Mouse (Mus musculus) embryo, embryonic 10.5 days (tissue): Measurements from ENCODE around the gene Actr5.

Experiments used
- DNase-seq: peaks from one replicate; pipeline ENCODE4 v3.0.0-alpha.2; 2015; ENCODE audit warnings: low spot score

Gene Actr5

GRCm38 (mm10) chr2:158624718-158625222 lies at the start of gene Actr5:
Gene Actr5, plus strand, starts transcription at chr2:158624888.
- peak; percentile 100 for DNase-seq

DNA sequence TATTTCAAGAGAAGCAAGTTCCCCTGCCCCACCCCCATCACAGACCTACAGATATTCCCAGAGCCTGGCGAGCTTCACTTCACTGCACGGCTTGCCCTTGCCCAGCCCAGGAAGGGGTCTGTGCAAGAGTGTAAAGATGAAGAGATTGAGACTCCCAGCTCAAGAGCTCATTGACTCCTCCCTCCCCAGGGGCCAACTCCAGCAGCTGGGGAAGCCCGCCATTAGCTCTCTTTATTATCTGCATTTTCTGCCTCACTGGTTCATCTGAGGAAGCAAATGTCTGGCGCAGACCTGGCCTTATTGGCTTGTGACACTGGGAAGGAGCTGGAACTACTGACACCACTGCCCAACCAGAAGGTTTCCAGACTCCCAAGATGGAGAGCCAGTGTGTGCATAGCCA lies 44.7 kb upstream of the Actr5 start:
- no peak for DNase-seq

GRCm38 (mm10) chr2:158584621-158585358 lies 39.9 kb upstream of the Actr5 start:
- peak; percentile 86 for DNase-seq

- no peak for DNase-seq
Measured at GRCm38 (mm10) chr2:158588524-158589271, 36.0 kb upstream of the Actr5 start.

- DNase-seq: no peak
Measured at GRCm38 (mm10) chr2:158590495-158590894, 34.2 kb upstream of the Actr5 start.

DNA sequence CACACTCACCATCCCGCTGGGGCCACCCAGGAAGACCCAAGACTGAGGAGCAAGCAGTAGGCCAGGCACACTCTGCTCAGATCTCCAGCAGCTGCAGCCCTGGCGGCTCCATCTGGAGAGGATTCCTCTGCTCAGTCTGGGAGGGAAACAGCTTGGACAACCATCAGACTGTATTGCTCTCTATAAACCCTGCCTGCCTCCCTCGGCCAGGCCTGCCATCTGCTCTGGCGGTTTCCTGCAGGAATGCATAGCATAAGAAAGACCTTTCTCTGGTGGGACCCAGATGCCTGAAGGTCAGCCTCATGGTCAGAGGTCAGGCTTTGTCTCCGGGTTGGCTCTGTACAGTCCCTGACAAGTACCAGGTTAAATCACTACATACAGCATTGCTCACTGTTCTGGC lies 33.4 kb upstream of the Actr5 start:
- DNase-seq: peak; percentile 55

GRCm38 (mm10) chr2:158593371-158593770 lies 31.3 kb upstream of the Actr5 start:
- no peak for DNase-seq

GRCm38 (mm10) chr2:158595103-158595502 lies 29.6 kb upstream of the Actr5 start:
- DNase-seq: peak; percentile 89

DNA sequence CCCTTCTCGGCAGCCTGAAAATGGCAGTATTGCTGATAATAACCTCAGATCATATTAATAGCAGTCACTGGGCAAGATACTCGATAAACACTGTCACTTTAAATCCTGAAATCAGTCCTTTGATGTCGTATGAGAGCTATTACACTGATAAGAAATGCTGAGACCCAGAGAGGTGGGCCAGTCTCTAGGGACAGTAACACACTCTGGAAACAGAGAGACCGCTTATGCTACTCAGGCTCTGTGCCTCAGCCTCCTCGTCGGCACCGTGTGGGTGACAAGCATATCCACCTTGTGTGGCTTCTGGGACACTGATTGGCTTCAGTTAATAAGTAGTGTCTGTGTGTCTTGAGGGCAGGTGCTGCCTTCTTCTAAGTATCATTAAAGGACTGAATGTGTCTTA lies 29.1 kb upstream of the Actr5 start:
- no peak for DNase-seq

- DNase-seq: no peak
Measured at GRCm38 (mm10) chr2:158596803-158597202, 27.9 kb upstream of the Actr5 start.

DNA sequence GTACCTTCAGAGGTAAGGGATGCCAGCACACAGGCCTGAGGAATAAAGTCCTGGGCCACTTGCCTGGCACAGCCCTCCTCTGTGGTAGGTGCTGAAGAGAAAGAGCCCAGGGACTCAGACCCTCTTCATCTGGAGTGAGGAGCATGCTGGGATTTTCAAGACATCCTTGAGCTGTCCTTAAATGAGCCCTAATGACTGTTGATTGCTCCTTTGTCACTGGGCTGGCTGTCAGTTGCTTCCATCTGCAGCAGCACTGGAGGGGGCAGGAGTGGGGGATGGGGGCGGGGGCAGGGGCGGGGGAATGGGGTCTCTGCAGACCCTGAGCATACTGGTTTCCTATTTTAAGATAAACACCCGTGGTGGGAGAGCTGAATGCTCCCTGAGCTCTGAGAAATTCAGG lies 24.2 kb upstream of the Actr5 start:
- DNase-seq: no peak

DNA sequence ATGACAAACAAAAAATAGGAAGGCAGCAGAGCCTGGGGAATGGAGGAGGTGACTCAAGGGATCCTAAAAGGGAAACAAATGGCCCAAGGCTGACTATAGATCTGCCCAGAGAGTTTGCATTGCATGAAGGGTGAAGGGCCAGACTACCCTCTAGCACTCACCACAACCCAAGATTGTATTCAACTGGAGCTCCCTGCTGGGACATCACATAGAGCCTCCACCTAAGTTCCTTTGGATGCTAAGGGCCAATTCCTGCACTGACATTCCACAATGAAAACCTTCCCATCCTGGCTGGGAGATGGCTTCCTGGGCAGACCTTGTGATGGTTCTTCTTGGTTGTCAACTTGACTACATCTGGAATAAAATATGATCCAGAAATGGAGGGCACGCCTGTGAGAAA lies 23.4 kb upstream of the Actr5 start:
- DNase-seq: no peak

- no peak for DNase-seq
Measured at GRCm38 (mm10) chr2:158602663-158603062, 22.0 kb upstream of the Actr5 start.

GRCm38 (mm10) chr2:158606511-158606964 lies 18.1 kb upstream of the Actr5 start:
- DNase-seq: no peak

- no peak for DNase-seq
Measured at GRCm38 (mm10) chr2:158609681-158610080, 15.0 kb upstream of the Actr5 start.

DNA sequence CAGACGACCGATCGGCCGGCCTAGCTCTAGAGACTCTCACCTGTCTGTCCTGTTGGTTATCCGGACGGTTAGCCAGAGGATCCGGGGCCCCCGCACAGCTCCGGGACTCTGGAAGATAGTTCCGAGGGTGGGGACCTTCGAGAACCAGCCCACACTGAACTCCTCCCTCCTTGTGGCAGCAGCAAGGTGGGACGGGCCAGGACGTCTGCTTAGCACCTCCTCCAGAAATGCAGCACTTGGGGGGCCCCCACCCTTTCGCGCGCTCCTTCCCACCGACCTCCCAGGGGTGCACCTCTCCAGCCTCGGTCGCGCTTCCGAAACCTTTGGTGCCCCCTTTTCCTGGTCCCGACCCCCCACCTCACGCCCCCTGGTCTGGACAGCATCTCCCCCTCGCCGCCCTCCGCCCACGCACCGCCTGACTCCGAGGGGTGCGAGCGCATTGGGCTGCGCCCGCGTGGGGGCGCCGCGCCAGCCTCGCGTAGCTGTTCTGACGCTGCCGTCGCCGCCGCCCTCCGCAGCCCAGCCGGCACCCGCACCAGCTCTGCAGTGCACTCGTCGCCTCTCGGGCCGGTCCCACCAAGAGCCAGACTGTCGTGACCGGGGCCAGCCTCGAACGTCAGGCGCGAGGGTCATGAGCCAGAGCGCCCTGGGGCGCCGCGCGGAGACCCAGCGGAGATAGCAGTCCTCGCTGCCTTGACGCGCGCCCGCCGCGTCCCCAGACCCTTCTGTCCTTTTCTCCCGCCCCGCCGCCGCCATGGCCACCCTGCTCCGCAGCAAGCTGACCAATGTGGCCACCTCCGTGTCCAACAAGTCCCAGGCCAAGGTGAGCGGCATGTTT lies 14.0 kb upstream of the Actr5 start, which contains the start of gene Slc32a1:
TSS of gene Slc32a1 (plus strand) at position 280 of the 838 bp plus-strand sequence.
- DNase-seq: no peak

- DNase-seq: no peak
Measured at GRCm38 (mm10) chr2:158611326-158611719, 13.4 kb upstream of the Actr5 start.

- DNase-seq: no peak
Measured at GRCm38 (mm10) chr2:158611726-158612670, 12.7 kb upstream of the Actr5 start.

DNA sequence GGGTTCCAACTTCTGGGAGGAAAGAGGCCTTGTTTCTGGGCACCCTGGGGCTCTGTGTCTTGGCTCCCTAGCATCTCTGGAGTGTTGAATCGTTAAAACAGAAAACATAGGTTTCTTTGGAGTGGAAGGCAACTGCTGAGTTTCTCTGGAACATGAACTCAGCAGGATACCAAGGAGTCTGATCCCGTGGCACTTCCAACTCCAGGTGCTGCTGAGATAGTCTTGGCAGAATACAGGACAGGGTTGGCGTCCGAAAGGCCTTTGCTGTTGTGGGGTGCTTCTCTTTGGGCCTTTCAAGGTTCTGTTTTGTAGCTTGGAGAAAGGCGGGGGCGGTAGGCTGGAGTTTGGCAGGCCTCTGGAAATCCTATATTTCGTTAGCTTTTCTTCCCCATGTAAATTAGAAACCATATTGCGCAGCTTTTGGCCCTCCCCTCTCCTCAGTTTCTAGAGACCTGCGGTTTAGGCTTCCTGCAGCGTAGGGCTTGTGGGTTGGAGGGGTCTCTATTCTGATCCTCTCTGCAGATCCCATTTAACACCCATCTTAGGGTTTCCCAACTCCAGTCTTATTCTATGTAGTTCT lies 11.9 kb upstream of the Actr5 start:
- no peak for DNase-seq

DNA sequence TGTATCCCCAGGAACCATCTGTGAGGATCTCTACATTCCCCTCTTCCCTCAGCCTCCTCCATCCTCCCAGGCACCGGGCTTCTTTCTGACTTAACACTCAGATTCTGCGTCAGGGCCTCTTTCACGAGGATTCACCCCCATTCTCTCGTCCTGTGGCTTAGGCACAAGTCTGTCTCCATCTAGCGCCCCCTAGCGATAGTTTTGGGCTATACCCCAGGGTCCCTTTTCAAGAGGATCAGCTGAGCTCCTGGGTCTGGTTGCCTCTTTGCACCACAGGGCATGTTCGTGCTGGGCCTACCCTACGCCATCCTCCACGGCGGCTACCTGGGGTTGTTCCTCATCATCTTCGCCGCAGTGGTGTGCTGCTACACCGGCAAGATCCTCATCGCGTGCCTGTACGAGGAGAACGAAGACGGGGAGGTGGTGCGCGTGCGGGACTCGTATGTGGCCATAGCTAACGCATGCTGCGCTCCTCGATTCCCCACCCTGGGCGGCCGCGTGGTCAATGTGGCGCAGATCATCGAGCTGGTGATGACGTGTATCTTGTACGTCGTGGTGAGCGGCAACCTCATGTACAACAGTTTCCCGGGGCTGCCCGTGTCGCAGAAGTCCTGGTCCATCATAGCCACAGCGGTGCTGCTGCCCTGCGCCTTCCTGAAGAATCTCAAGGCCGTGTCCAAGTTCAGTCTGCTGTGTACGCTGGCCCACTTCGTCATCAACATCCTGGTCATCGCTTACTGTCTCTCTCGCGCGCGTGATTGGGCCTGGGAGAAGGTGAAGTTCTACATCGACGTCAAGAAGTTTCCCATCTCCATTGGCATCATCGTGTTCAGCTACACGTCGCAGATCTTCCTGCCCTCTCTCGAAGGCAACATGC lies 10.9 kb upstream of the Actr5 start:
- peak; percentile 92 for DNase-seq
